Mouse (Mus musculus) neural tube, embryonic 11.5 days (tissue): ENCODE results near the gene Bco2. TPM values are rescaled to one million over a fixed set of nuclear protein-coding genes. Genes with fewer than 3 reads are reported as not detected.

Experiments
- ATAC-seq: fragments of 200-750 bp; cut with Nextera tagmentation; 2 replicates; pipeline ENCODE4 v1.8.0; 2017; ENCODE audit warnings: moderate number of reproducible peaks, mild to moderate bottlenecking, moderate TSS enrichment, moderate library complexity; ENCODE audit not compliant: insufficient read depth, low FRiP score, low TSS enrichment
- DNase-seq: peaks from one replicate; pipeline ENCODE4 v3.0.0-alpha.2; 2015; ENCODE audit warnings: low spot score
- H3K27ac ChIP-seq: fragments of 300-500 bp; sonication (generic); 2 replicates; pipeline ENCODE4 v1.5.1; 2014; ENCODE audit warnings: low read depth, mild to moderate bottlenecking, low read length
- H3K27me3 ChIP-seq: fragments of 300-500 bp; sonication (generic); 2 replicates; pipeline ENCODE4 v1.6.1; 2014; ENCODE audit warnings: mild to moderate bottlenecking, low read length, mixed read lengths; ENCODE audit not compliant: control insufficient read depth, insufficient read depth
- H3K36me3 ChIP-seq: fragments of 300-500 bp; sonication (generic); 2 replicates; pipeline ENCODE4 v1.6.1; 2014; ENCODE audit warnings: mild to moderate bottlenecking, low read length, moderate library complexity, mixed read lengths; ENCODE audit not compliant: control insufficient read depth, insufficient read depth
- H3K4me1 ChIP-seq: fragments of 300-500 bp; sonication (generic); 2 replicates; pipeline ENCODE4 v1.6.1; 2014; ENCODE audit warnings: low read length, mixed read lengths; ENCODE audit not compliant: control insufficient read depth, insufficient read depth
- H3K4me2 ChIP-seq: fragments of 300-500 bp; sonication (generic); 2 replicates; pipeline ENCODE4 v1.6.1; 2014; ENCODE audit warnings: low read depth, mild to moderate bottlenecking, moderate library complexity
- H3K4me3 ChIP-seq: fragments of 300-500 bp; sonication (generic); 2 replicates; pipeline ENCODE4 v1.5.1; 2014; ENCODE audit warnings: low read depth, low read length
- H3K9ac ChIP-seq: fragments of 300-500 bp; sonication (generic); 2 replicates; pipeline ENCODE4 v1.6.1; 2014; ENCODE audit warnings: mild to moderate bottlenecking, low read length
- H3K9me3 ChIP-seq: fragments of 300-500 bp; sonication (generic); 2 replicates; pipeline ENCODE4 v1.6.1; 2016; ENCODE audit warnings: low read length; ENCODE audit not compliant: control insufficient read depth
- WGBS: fragments of 180-500 bp; shearing (Covaris S2); extraction: QIAGEN DNeasy Blood & Tissue Kit; methylation state at CpG from one replicate; pipeline ENCODE4 v1.1.7; 2014; 5-methylcytosine and 5-hydroxymethylcytosine counted together
- polyA plus RNA-seq: library from polyadenylated mRNA; unstranded; fragments of >200 nt; fragmentation: Nextera tagmentation; extraction: Ambion mirVana; gene quantifications from 2 replicates; pipeline ENCODE4 v1.2.1, GENCODE M21; 2014

Gene Bco2
- polyA plus RNA-seq: 0.15 TPM in 1 of 2 replicates, not detected in the other

- Histone ChIP-seq H3K36me3 (no peaks in the 10 kb centered on the region), H3K4me2 (peak within 1 kb of the TSS; percentile 30), H3K27me3 (no peaks in the 10 kb centered on the region), H3K27ac (peak within 1 kb of the TSS; percentile 53; the same call in 1 of the 2 replicates), H3K4me3 (no peak within 1 kb of the TSS), H3K9me3 (no peaks in the 10 kb centered on the region), H3K9ac (peak within 1 kb of the TSS; percentile 52), H3K4me1 (no peaks in the 10 kb centered on the region; the same call in 1 of the 2 replicates)
- WGBS: 22% methylated on average over 2 of the region's 2 CpGs
- ATAC-seq: peak; percentile 20; the same call in 1 of the 2 replicates
- no peak for DNase-seq
Measured at GRCm38 (mm10) chr9:50555094-50555446, at the start of gene Bco2. Gene Bco2 (minus strand): TSS chr9:50555181.

GRCm38 (mm10) chr9:50604338-50604737 lies 49.4 kb upstream of the Bco2 start:
- ATAC-seq: no peak
- H3K4me3 ChIP-seq: peak overlapping the region; percentile 65
- H3K4me2 ChIP-seq: peak overlapping the region; percentile 73
- H3K27ac ChIP-seq: peak overlapping the region; percentile 81
- no peak for DNase-seq
- peak overlapping the region; percentile 87 for H3K9ac ChIP-seq
- H3K4me1 ChIP-seq: peaks cover 16% of the 10 kb centered on the region
- H3K36me3 ChIP-seq: peaks cover 4% of the 10 kb centered on the region
- no peaks in the 10 kb centered on the region for H3K27me3 ChIP-seq
- no peaks in the 10 kb centered on the region for H3K9me3 ChIP-seq
- 5% methylated on average over 6 of the region's 6 CpGs for WGBS

- Histone ChIP-seq H3K27me3 (no peaks in the 10 kb centered on the region), H3K4me3 (peak overlapping the region; percentile 65), H3K9ac (peak overlapping the region; percentile 87), H3K4me1 (peaks cover 16% of the 10 kb centered on the region), H3K27ac (peak overlapping the region; percentile 81), H3K4me2 (peak overlapping the region; percentile 73), H3K9me3 (no peaks in the 10 kb centered on the region), H3K36me3 (peaks cover 4% of the 10 kb centered on the region)
- no peak for DNase-seq
- ATAC-seq: peak; percentile 82
- WGBS: 2% methylated on average over 21 of the region's 24 CpGs
Measured at GRCm38 (mm10) chr9:50603998-50604324, 49.0 kb upstream of the Bco2 start.

GRCm38 (mm10) chr9:50603189-50603997 lies 48.4 kb upstream of the Bco2 start, which contains the start of the genes Sdhd and Timm8b:
Gene Sdhd (minus strand): TSS chr9:50603812.
Gene Timm8b (plus strand): TSS chr9:50603910.
- no peaks in the 10 kb centered on the region for H3K9me3 ChIP-seq

GRCm38 (mm10) chr9:50602055-50602845 lies 47.3 kb upstream of the Bco2 start:
- peak overlapping the region; percentile 87 for H3K4me2 ChIP-seq
- peaks cover 7% of the 10 kb centered on the region for H3K36me3 ChIP-seq
- H3K4me3 ChIP-seq: peak overlapping the region; percentile 65
- H3K4me1 ChIP-seq: peaks cover 16% of the 10 kb centered on the region
- no peak overlapping the region for H3K9ac ChIP-seq
- H3K27ac ChIP-seq: no peak overlapping the region
- WGBS: 91% methylated on average over 7 of the region's 7 CpGs
- H3K27me3 ChIP-seq: no peaks in the 10 kb centered on the region
- ATAC-seq (no peak), DNase-seq (no peak)
- no peaks in the 10 kb centered on the region for H3K9me3 ChIP-seq

More at GRCm38 (mm10) chr9:50603189-50603997, 48.4 kb upstream of the Bco2 start, which contains the start of the genes Sdhd and Timm8b:
- Histone ChIP-seq H3K9ac (peak within 1 kb of the TSS; percentile 87), H3K4me1 (peaks cover 16% of the 10 kb centered on the region), H3K4me2 (peak within 1 kb of the TSS; percentile 87), H3K36me3 (peaks cover 6% of the 10 kb centered on the region), H3K27me3 (no peaks in the 10 kb centered on the region), H3K4me3 (peak within 1 kb of the TSS; percentile 65), H3K27ac (peak within 1 kb of the TSS; percentile 81)
- WGBS: 1% methylated on average over 48 of the region's 48 CpGs
- ATAC-seq: peak; percentile 96
- DNase-seq: peak; percentile 95

GRCm38 (mm10) chr9:50601536-50601935 lies 46.6 kb upstream of the Bco2 start:
- H3K27me3 ChIP-seq: no peaks in the 10 kb centered on the region
- H3K9ac ChIP-seq: no peak overlapping the region
- H3K36me3 ChIP-seq: peaks cover 9% of the 10 kb centered on the region
- no peaks in the 10 kb centered on the region for H3K9me3 ChIP-seq
- WGBS: 94% methylated on average over 6 of the region's 6 CpGs
- no peak overlapping the region for H3K27ac ChIP-seq
- peaks cover 16% of the 10 kb centered on the region for H3K4me1 ChIP-seq
- ATAC-seq (no peak), DNase-seq (no peak)
- no peak overlapping the region for H3K4me3 ChIP-seq
- H3K4me2 ChIP-seq: no peak overlapping the region

- H3K9ac ChIP-seq: no peak overlapping the region
- DNase-seq: no peak
- WGBS: 96% methylated on average over 8 of the region's 8 CpGs
- H3K36me3 ChIP-seq: peaks cover 10% of the 10 kb centered on the region
- H3K4me3 ChIP-seq: no peak overlapping the region
- peaks cover under 1% of the 10 kb centered on the region; the same call in 1 of the 2 replicates for H3K4me1 ChIP-seq
- no peak overlapping the region for H3K27ac ChIP-seq
- H3K4me2 ChIP-seq: no peak overlapping the region
- no peak for ATAC-seq
- no peaks in the 10 kb centered on the region for H3K9me3 ChIP-seq
- H3K27me3 ChIP-seq: no peaks in the 10 kb centered on the region
Measured at GRCm38 (mm10) chr9:50596973-50597372, 42.0 kb upstream of the Bco2 start.

- Histone ChIP-seq H3K9ac (no peak overlapping the region), H3K4me1 (no peaks in the 10 kb centered on the region), H3K27me3 (no peaks in the 10 kb centered on the region), H3K4me3 (no peak overlapping the region), H3K9me3 (no peaks in the 10 kb centered on the region), H3K36me3 (peaks cover 6% of the 10 kb centered on the region), H3K4me2 (no peak overlapping the region), H3K27ac (no peak overlapping the region)
- DNase-seq (no peak), ATAC-seq (no peak)
- 75% methylated on average over 12 of the region's 12 CpGs for WGBS
Measured at GRCm38 (mm10) chr9:50594794-50595417, 39.9 kb upstream of the Bco2 start.
